Mouse (Mus musculus) limb, embryonic 12.5 days (tissue): Measurements from ENCODE around the gene Rex2. TPM values are rescaled to one million over a fixed set of nuclear protein-coding genes. Genes with fewer than 3 reads are reported as not detected.

Experiments used
- polyA plus RNA-seq: library from polyadenylated mRNA; unstranded; fragments of >200 nt; fragmentation: Nextera tagmentation; extraction: Ambion mirVana; gene quantifications from 2 replicates; pipeline ENCODE4 v1.2.1, GENCODE M21; 2016

The Rex2 gene
- polyA plus RNA-seq, 1 experiment from 2014 or later = not detected

Other genes with a start within 250 kb of the Rex2 start
- gene Gm21411, start 112.3 kb upstream of the Rex2 start, polyA plus RNA-seq = not detected in 2 replicates
- gene Zfp989, start 49.9 kb upstream of the Rex2 start, polyA plus RNA-seq = not detected in 2 replicates
- 9.5 and 11.2 TPM in 2 replicates for gene Zfp991, start 110.2 kb downstream of the Rex2 start, polyA plus RNA-seq